Mouse (Mus musculus) neural tube, embryonic 12.5 days (tissue): ENCODE measurements around the gene Vapb. TPM values are rescaled to one million over a fixed set of nuclear protein-coding genes. Genes with fewer than 3 reads are reported as not detected.

Experiments used
- ATAC-seq: fragments of 200-750 bp; cut with Nextera tagmentation; 2 replicates; pipeline ENCODE4 v1.8.0; 2017; ENCODE audit warnings: low read depth, mild to moderate bottlenecking, moderate TSS enrichment, moderate library complexity; ENCODE audit not compliant: low FRiP score
- H3K27ac ChIP-seq: fragments of 300-500 bp; sonication (generic); 2 replicates; pipeline ENCODE4 v1.5.1; 2016
- H3K27me3 ChIP-seq: fragments of 300-500 bp; sonication (generic); replicated peaks from 2 replicates; pipeline ENCODE4 v1.6.1; 2016; ENCODE audit warnings: mild to moderate bottlenecking
- H3K36me3 ChIP-seq: fragments of 300-500 bp; sonication (generic); 2 replicates; pipeline ENCODE4 v1.6.1; 2016; ENCODE audit warnings: mild to moderate bottlenecking
- H3K4me1 ChIP-seq: fragments of 300-500 bp; sonication (generic); 2 replicates; pipeline ENCODE4 v1.6.1; 2016
- H3K4me2 ChIP-seq: fragments of 300-500 bp; sonication (generic); replicated peaks from 2 replicates; pipeline ENCODE4 v1.6.1; 2016; ENCODE audit warnings: mild to moderate bottlenecking
- H3K4me3 ChIP-seq: fragments of 300-500 bp; sonication (generic); 2 replicates; pipeline ENCODE4 v1.5.1; 2016
- H3K9ac ChIP-seq: fragments of 300-500 bp; sonication (generic); 2 replicates; pipeline ENCODE4 v1.6.1; 2016; ENCODE audit warnings: mild to moderate bottlenecking
- H3K9me3 ChIP-seq: fragments of 300-500 bp; sonication (generic); 2 replicates; pipeline ENCODE4 v1.6.1; 2016; ENCODE audit warnings: mild to moderate bottlenecking
- WGBS: fragments of 180-500 bp; shearing (Covaris S2); methylation state at CpG from one replicate; pipeline ENCODE4 v1.1.7; 2016; 5-methylcytosine and 5-hydroxymethylcytosine counted together
- microRNA-seq: library from miRNA; unstranded; fragments of <30 nt; microRNA quantifications from one replicate; pipeline ENCODE4, GENCODE M21; 2017
- polyA plus RNA-seq: library from polyadenylated mRNA; unstranded; fragments of >200 nt; fragmentation: Nextera tagmentation; extraction: Ambion mirVana; gene quantifications from 2 replicates; pipeline ENCODE4 v1.2.1, GENCODE M21; 2016

Gene Vapb
- polyA plus RNA-seq, 1 experiment from 2014 or later = 15.7 TPM

- no peak overlapping the region for H3K27ac ChIP-seq
- peaks cover 1% of the 10 kb centered on the region; the same call in 1 of the 2 replicates for H3K9me3 ChIP-seq
- H3K36me3 ChIP-seq = no peaks in the 10 kb centered on the region
- 73% methylated on average over 8 of the region's 8 CpGs for WGBS
- H3K27me3 ChIP-seq = no peaks in the 10 kb centered on the region; the same call in 1 of the 2 replicates
- H3K4me3 ChIP-seq = no peak overlapping the region
- no peak overlapping the region for H3K4me2 ChIP-seq
- ATAC-seq = no peak
- H3K9ac ChIP-seq = no peak overlapping the region
- H3K4me1 ChIP-seq = no peaks in the 10 kb centered on the region
Observed at GRCm38 (mm10) chr2:173811850-173812249, 74.5 kb downstream of the Vapb start.

GRCm38 (mm10) chr2:173813071-173813470, 75.8 kb downstream of the Vapb start:
- ATAC-seq = no peak
- WGBS = 82% methylated on average over 5 of the region's 5 CpGs
- Histone ChIP-seq H3K4me1 (no peaks in the 10 kb centered on the region), H3K27me3 (no peaks in the 10 kb centered on the region; the same call in 1 of the 2 replicates), H3K36me3 (no peaks in the 10 kb centered on the region), H3K9ac (no peak overlapping the region), H3K4me3 (no peak overlapping the region), H3K9me3 (peaks cover 10% of the 10 kb centered on the region; the same call in 1 of the 2 replicates), H3K4me2 (no peak overlapping the region), H3K27ac (no peak overlapping the region)

- no peak for ATAC-seq
- WGBS = 90% methylated on average over 4 of the region's 4 CpGs
Observed at GRCm38 (mm10) chr2:173826287-173826686, 89.0 kb downstream of the Vapb start.

DNA sequence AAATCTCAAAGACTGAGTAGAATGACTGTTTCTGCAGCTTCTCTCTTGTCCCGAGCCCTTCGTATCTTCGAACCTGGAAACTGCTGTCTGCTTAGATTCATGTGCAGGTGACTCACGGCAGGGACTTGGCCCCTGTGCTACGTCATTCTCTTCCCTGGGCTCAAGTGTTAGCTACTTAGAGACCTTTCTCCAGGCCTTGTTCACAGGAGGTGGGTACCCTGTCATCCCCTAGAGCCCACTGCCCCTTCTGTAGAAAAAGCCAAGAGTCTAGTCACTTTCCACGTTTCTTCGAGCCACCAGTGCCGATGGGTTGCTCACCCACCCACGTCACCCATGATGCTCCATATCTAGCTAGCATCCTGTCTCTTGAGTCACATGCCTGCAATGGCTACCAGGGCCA, 89.9 kb downstream of the Vapb start:
- Histone ChIP-seq H3K36me3 (no peaks in the 10 kb centered on the region), H3K9ac (no peak overlapping the region), H3K27me3 (no peaks in the 10 kb centered on the region), H3K4me1 (0 out of 2 replicates have a peak, but pooled peaks cover 3% of the 10 kb centered on the region), H3K27ac (no peak overlapping the region), H3K9me3 (peaks cover 2% of the 10 kb centered on the region; the same call in 1 of the 2 replicates), H3K4me3 (no peak overlapping the region), H3K4me2 (no peak overlapping the region)
- ATAC-seq = no peak
- whole genome bisulfite sequencing = 93% methylated on average over 9 of the region's 9 CpGs

More at GRCm38 (mm10) chr2:173826287-173826686, 89.0 kb downstream of the Vapb start:
- no peak overlapping the region for H3K27ac ChIP-seq
- no peak overlapping the region for H3K9ac ChIP-seq
- H3K4me3 ChIP-seq = no peak overlapping the region
- H3K36me3 ChIP-seq = no peaks in the 10 kb centered on the region
- no peak overlapping the region for H3K4me2 ChIP-seq
- no peaks in the 10 kb centered on the region for H3K27me3 ChIP-seq
- H3K9me3 ChIP-seq = peaks cover 5% of the 10 kb centered on the region; the same call in 1 of the 2 replicates
- H3K4me1 ChIP-seq = 0 out of 2 replicates have a peak, but pooled peaks cover 3% of the 10 kb centered on the region

DNA sequence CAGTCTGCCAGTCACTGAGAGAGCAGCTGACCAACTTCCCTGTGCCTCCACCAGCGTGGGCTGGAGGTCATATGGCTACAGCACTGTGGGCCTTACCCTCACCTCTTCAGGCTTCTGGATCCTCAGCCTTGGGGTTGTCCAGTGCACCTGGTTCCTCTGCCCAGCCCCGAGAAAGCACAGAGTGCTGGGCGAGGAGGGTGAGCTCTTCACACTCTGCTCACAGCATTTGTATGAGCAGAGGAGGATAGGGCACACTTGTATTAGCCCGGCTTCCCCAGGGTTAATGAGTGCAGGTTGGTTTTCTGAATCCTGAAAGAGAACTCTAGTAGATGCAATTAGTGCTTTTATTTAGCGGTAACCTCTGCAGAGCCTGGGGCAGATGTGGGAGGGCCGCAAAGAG, 90.8 kb downstream of the Vapb start:
- H3K36me3 ChIP-seq = no peaks in the 10 kb centered on the region
- H3K4me2 ChIP-seq = no peak overlapping the region
- 0 out of 2 replicates have a peak, but pooled peaks cover 3% of the 10 kb centered on the region for H3K4me1 ChIP-seq
- H3K9me3 ChIP-seq = no peaks in the 10 kb centered on the region
- no peak overlapping the region for H3K4me3 ChIP-seq
- no peak for ATAC-seq
- H3K9ac ChIP-seq = no peak overlapping the region
- 72% methylated on average over 6 of the region's 6 CpGs for WGBS
- H3K27me3 ChIP-seq = no peaks in the 10 kb centered on the region
- H3K27ac ChIP-seq = no peak overlapping the region

DNA sequence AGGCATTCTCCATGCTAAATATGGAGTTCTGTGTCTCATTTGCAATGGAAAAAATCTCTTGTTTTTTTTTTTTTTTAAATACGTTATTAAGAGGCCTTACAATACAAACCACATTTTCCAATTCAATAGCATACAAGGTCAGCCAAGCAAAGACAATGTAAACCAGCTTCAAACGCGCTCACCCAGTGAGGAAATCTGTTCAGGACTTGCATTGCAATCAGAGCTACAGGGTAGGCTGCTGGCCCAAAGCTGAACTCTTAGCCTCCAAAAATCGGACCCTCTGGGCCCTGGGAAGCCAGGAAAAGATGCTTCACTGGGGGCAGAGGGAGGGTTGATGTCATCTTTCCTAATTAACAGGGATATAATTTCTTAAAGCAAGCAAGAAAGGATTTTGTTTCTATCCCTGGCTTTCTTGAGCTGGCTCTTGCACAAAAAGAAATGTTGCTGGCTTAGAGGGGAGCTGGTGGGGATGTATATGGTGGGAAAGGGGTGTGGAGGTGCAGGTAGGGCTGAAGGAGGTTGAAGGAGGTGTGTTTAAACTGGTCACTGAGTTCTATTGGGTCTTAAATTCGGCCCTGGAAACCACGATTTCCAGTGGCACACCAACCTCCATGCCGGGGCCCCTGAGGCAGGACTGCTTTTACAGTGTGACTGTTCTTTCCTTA, 95.6 kb downstream of the Vapb start:
- Histone ChIP-seq H3K9me3 (no peaks in the 10 kb centered on the region), H3K4me2 (no peak overlapping the region), H3K4me3 (no peak overlapping the region), H3K27ac (no peak overlapping the region), H3K4me1 (no peaks in the 10 kb centered on the region), H3K27me3 (no peaks in the 10 kb centered on the region), H3K9ac (no peak overlapping the region), H3K36me3 (no peaks in the 10 kb centered on the region)
- no peak for ATAC-seq
- 82% methylated on average over 7 of the region's 7 CpGs for WGBS

Small RNAs within 50 kb of the gene (microRNA-seq; reads per million reads assigned to microRNA genes)
- gene Mir6340 = not detected

Other genes with a start within 250 kb of the Vapb start
- not detected in 2 replicates for gene 1700021F07Rik, start 214.9 kb upstream of the Vapb start, polyA plus RNA-seq
- not detected in 2 replicates for gene Ankrd60, start 159.1 kb upstream of the Vapb start, polyA plus RNA-seq
- gene Rab22a, start 77.8 kb upstream of the Vapb start, polyA plus RNA-seq = 51.2 and 54.7 TPM in 2 replicates
- gene 1700010B08Rik, start 18.1 kb upstream of the Vapb start, polyA plus RNA-seq = not detected in 2 replicates